Mouse (Mus musculus): ENCODE measurements around the gene Hhex. TPM values are rescaled to one million over a fixed set of nuclear protein-coding genes. Genes with fewer than 3 reads are reported as not detected.

Gene Hhex
- polyA plus RNA-seq, 1 experiment from 2014 or later = 11.8 TPM

DNA sequence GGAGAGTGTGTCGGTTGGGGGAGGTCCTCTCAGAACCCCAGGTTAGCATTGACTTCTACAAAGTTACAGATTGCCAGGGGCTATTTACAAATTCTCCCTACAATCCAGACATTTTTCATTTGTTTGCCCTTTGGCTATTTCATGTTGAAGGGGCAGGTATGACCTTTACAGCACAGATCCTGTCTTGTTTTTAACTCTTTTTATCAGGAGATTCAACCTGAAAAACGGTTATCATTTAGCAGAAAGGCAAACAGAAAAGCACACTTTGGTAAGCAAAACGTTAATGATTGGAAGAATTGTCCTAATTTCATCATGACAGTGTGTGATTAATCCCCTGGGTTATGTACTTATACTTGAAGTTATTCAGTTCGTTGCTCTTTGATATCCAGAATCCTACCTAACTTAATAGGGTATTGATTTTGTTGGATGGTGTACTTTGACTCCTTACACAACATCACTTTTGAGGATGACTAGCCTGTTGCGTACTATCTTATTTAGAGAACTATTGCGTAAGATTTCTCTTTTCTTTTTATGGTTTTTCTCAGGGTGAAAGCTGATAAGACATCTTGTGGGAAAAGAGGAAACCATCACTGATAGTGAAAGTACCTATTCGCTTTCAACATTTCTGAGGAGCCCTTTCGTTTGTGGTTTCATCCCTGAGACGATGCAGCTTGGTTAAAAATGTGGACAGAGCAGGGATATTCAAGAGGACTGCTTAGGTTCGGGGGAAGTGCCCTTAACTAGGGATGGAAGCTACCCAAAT, 8.1 kb downstream of the Hhex start:
- Histone ChIP-seq H3K4me2 (ENCODE audit: low read depth, low read length) (no peak overlapping the region), H3K27me3 (replicated peaks; ENCODE audit: control insufficient read depth, insufficient read depth, low read length) (peaks cover 13% of the 10 kb centered on the region), H3K4me3 (ENCODE audit: low read length) (no peak overlapping the region), H3K27ac (ENCODE audit: low read length) (no peak overlapping the region), H3K36me3 (ENCODE audit: control insufficient read depth, insufficient read depth, low read length) (no peaks in the 10 kb centered on the region), H3K9ac (ENCODE audit: low read depth, low read length) (no peak overlapping the region), H3K9me3 (ENCODE audit: control insufficient read depth, low read length) (no peaks in the 10 kb centered on the region), H3K4me1 (ENCODE audit: control insufficient read depth, insufficient read depth, low read length) (no peaks in the 10 kb centered on the region)
- no peak; the same call in 1 of the 2 replicates for ATAC-seq
- 54% methylated on average over 10 of the region's 10 CpGs for WGBS

DNA sequence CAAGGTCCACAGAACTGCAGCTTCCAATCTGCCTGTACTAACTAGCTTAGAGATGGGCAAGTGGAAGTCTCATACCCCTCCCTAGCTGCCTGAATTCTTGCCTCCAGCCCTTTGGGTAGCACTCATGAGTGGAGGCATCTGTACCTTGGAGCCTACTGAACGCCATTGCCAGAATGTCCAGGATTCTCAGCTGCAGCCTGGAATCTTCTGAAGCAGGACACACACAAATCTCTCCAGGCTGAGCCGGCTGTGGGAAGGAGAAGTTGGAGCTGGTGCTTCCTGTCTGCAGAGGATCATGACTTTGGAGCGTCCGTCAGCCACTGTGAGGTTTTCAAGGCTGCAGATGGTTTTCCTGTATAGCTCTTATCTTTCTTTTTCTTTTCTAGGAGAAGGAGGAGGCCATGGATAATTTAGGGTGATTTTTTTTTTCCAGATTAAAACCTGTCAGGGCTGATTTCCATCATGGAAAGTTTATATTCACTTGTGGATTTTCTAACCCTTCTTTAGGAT, 9.1 kb downstream of the Hhex start:
- Histone ChIP-seq H3K27ac (ENCODE audit: low read length) (no peak overlapping the region), H3K4me1 (ENCODE audit: control insufficient read depth, insufficient read depth, low read length) (no peaks in the 10 kb centered on the region), H3K27me3 (replicated peaks; ENCODE audit: control insufficient read depth, insufficient read depth, low read length) (peaks cover 10% of the 10 kb centered on the region; the same call in 1 of the 2 replicates), H3K4me2 (ENCODE audit: low read depth, low read length) (no peak overlapping the region), H3K9me3 (ENCODE audit: control insufficient read depth, low read length) (no peaks in the 10 kb centered on the region), H3K9ac (ENCODE audit: low read depth, low read length) (no peak overlapping the region), H3K36me3 (ENCODE audit: control insufficient read depth, insufficient read depth, low read length) (no peaks in the 10 kb centered on the region), H3K4me3 (ENCODE audit: low read length) (no peak overlapping the region)
- no peak for ATAC-seq
- 41% methylated on average over 4 of the region's 4 CpGs for WGBS

DNA sequence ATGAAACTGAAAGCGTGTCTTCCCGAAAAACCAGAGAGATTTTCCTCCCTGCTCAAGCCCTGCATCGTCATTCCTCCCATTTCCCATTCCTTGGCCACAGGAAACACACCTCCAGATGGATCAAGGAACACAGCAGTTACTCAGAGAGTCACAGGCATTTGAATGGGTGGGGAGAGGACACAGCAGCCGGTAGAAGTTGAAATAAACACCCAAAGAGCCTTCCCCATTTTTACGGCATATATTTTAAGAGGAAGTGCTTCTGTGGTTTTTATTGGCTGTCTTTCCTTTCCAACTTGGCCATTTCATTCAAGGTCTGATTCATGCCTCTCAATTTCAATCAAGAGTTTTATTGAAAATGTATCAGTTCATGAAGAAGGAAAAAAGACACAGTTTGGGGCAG, 13.6 kb downstream of the Hhex start:
- no peak overlapping the region for H3K4me2 ChIP-seq (ENCODE audit: low read depth, low read length)
- H3K27ac ChIP-seq (ENCODE audit: low read length) = no peak overlapping the region
- 58% methylated on average over 5 of the region's 5 CpGs for WGBS
- no peak overlapping the region for H3K9ac ChIP-seq (ENCODE audit: low read depth, low read length)
- no peak for ATAC-seq
- no peaks in the 10 kb centered on the region for H3K9me3 ChIP-seq (ENCODE audit: control insufficient read depth, low read length)
- H3K27me3 ChIP-seq (replicated peaks; ENCODE audit: control insufficient read depth, insufficient read depth, low read length) = no peaks in the 10 kb centered on the region
- H3K36me3 ChIP-seq (ENCODE audit: control insufficient read depth, insufficient read depth, low read length) = no peaks in the 10 kb centered on the region
- no peaks in the 10 kb centered on the region for H3K4me1 ChIP-seq (ENCODE audit: control insufficient read depth, insufficient read depth, low read length)
- H3K4me3 ChIP-seq (ENCODE audit: low read length) = no peak overlapping the region

DNA sequence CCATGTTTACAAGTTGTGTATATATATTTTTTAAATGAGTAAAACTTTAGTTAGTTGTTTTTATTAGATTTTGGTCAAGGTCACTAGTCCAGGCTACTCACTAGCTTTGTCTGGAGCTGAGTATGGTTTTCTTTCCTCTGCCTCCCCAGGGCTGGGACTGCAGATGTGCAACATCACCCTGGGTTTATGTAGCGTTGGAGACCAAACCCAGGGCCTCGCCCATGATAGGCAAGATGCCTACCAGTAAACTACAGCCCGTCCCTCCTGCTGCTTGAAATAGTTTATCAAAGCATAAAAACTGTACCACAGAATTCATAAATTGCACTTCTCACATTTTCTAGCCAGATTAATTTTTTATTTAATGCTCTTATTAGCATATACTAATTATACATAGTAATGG, 14.6 kb downstream of the Hhex start:
- Histone ChIP-seq H3K9ac (ENCODE audit: low read depth, low read length) (no peak overlapping the region), H3K4me2 (ENCODE audit: low read depth, low read length) (no peak overlapping the region), H3K27ac (ENCODE audit: low read length) (no peak overlapping the region), H3K4me1 (ENCODE audit: control insufficient read depth, insufficient read depth, low read length) (no peaks in the 10 kb centered on the region), H3K9me3 (ENCODE audit: control insufficient read depth, low read length) (no peaks in the 10 kb centered on the region), H3K36me3 (ENCODE audit: control insufficient read depth, insufficient read depth, low read length) (no peaks in the 10 kb centered on the region), H3K27me3 (replicated peaks; ENCODE audit: control insufficient read depth, insufficient read depth, low read length) (no peaks in the 10 kb centered on the region), H3K4me3 (ENCODE audit: low read length) (no peak overlapping the region)
- no peak for ATAC-seq
- WGBS = 85% methylated on average over 3 of the region's 3 CpGs

DNA sequence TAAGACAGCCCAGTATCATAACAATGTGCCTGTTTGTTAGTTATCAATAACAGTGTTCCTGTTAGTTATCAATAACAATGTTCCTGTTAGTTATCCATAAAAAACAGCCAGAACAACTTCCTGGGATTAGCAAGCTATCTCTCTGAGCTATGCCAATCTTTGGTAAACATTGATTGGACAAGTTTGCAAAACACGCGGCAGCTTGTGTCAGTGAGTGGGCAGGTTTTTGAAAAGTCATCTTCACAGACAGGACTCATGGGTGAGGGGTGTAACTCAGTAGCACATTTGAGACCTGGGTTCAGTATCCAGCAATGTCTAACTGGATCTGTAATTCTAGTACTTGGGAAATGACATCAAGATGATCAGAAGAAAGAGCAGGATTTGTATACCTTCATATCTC, 20.9 kb downstream of the Hhex start:
- Histone ChIP-seq H3K27ac (ENCODE audit: low read length) (no peak overlapping the region), H3K4me1 (ENCODE audit: control insufficient read depth, insufficient read depth, low read length) (no peaks in the 10 kb centered on the region), H3K9me3 (ENCODE audit: control insufficient read depth, low read length) (no peaks in the 10 kb centered on the region; the same call in 1 of the 2 replicates), H3K4me3 (ENCODE audit: low read length) (no peak overlapping the region), H3K27me3 (replicated peaks; ENCODE audit: control insufficient read depth, insufficient read depth, low read length) (no peaks in the 10 kb centered on the region), H3K9ac (ENCODE audit: low read depth, low read length) (no peak overlapping the region), H3K4me2 (ENCODE audit: low read depth, low read length) (no peak overlapping the region), H3K36me3 (ENCODE audit: control insufficient read depth, insufficient read depth, low read length) (no peaks in the 10 kb centered on the region)
- ATAC-seq = no peak
- 69% methylated on average over 2 of the region's 2 CpGs for WGBS

DNA sequence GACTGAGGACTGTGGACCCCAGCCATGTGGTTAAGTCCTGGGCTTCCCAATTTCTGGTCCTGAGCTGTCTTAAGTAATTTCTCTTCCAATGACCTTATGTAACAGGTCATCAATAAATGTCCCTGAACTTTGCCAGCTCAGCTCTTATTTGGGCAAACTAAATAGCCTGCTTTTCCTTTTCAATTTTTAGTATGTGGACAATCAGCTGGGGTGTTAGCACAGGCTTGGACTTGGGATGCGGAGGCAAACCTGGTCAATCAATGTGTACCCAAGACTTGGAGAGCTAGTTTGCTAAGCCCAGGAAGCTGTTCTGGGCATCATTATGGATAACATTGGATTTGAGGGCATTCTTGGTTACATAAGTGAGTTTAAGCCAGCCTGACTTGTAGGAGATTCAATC, 21.4 kb downstream of the Hhex start:
- WGBS = 100% methylated on average over 1 of the region's 1 CpGs
- Histone ChIP-seq H3K27ac (ENCODE audit: low read length) (no peak overlapping the region), H3K4me2 (ENCODE audit: low read depth, low read length) (no peak overlapping the region), H3K4me1 (ENCODE audit: control insufficient read depth, insufficient read depth, low read length) (no peaks in the 10 kb centered on the region), H3K9me3 (ENCODE audit: control insufficient read depth, low read length) (no peaks in the 10 kb centered on the region; the same call in 1 of the 2 replicates), H3K36me3 (ENCODE audit: control insufficient read depth, insufficient read depth, low read length) (no peaks in the 10 kb centered on the region), H3K9ac (ENCODE audit: low read depth, low read length) (no peak overlapping the region), H3K4me3 (ENCODE audit: low read length) (no peak overlapping the region), H3K27me3 (replicated peaks; ENCODE audit: control insufficient read depth, insufficient read depth, low read length) (no peaks in the 10 kb centered on the region)
- no peak for ATAC-seq

DNA sequence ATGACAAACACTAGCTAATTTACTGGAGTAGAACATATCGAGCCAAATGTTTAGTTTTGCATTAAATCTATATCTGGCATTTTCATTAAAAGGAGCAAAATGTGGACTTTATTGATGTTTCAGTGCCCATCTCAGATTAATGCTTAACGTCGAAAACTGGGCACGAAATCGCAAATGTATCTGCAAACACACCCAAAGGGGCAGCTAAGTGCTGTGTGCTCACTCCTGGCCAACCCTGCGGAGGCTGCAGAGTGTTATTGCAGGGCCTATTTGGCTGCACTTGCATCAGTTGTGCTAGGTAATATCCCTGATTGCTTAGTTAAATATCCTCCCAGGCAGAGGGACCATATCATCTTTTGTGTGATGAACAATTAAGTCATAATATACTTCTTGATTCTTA, 23.4 kb downstream of the Hhex start:
- WGBS = 69% methylated on average over 6 of the region's 6 CpGs
- no peaks in the 10 kb centered on the region for H3K36me3 ChIP-seq (ENCODE audit: control insufficient read depth, insufficient read depth, low read length)
- no peak for ATAC-seq

DNA sequence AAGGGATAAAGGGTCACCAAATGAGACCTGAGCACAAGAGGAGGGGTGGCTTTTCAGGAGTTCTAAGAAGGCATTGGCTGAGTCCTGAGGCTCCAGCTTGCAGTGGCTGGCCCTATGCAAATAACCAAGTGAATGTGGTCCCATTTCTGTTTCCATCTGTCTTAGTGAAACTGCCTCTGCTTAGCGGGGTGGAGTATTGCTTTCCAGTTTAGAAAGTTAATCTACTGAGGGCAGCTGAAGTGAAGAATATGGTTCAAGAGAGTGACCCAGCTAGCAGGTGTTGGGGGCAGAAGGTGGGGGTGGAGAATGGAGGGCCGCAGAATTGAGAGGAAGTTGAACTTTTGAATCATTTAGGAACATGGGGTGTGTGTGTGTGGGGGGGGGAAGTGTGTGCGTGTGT, 31.8 kb downstream of the Hhex start:
- Histone ChIP-seq H3K9me3 (ENCODE audit: control insufficient read depth, low read length) (no peaks in the 10 kb centered on the region), H3K4me2 (ENCODE audit: low read depth, low read length) (no peak overlapping the region), H3K36me3 (ENCODE audit: control insufficient read depth, insufficient read depth, low read length) (no peaks in the 10 kb centered on the region), H3K4me1 (ENCODE audit: control insufficient read depth, insufficient read depth, low read length) (no peaks in the 10 kb centered on the region), H3K9ac (ENCODE audit: low read depth, low read length) (no peak overlapping the region), H3K4me3 (ENCODE audit: low read length) (no peak overlapping the region), H3K27ac (ENCODE audit: low read length) (no peak overlapping the region), H3K27me3 (replicated peaks; ENCODE audit: control insufficient read depth, insufficient read depth, low read length) (no peaks in the 10 kb centered on the region)
- 84% methylated on average over 3 of the region's 3 CpGs for WGBS
- ATAC-seq = no peak

More for the DNA sequence above, 23.4 kb downstream of the Hhex start:
- Histone ChIP-seq H3K4me1 (ENCODE audit: control insufficient read depth, insufficient read depth, low read length) (no peaks in the 10 kb centered on the region), H3K4me3 (ENCODE audit: low read length) (no peak overlapping the region), H3K9ac (ENCODE audit: low read depth, low read length) (no peak overlapping the region), H3K4me2 (ENCODE audit: low read depth, low read length) (no peak overlapping the region), H3K9me3 (ENCODE audit: control insufficient read depth, low read length) (no peaks in the 10 kb centered on the region; the same call in 1 of the 2 replicates), H3K27ac (ENCODE audit: low read length) (no peak overlapping the region), H3K27me3 (replicated peaks; ENCODE audit: control insufficient read depth, insufficient read depth, low read length) (no peaks in the 10 kb centered on the region)

DNA sequence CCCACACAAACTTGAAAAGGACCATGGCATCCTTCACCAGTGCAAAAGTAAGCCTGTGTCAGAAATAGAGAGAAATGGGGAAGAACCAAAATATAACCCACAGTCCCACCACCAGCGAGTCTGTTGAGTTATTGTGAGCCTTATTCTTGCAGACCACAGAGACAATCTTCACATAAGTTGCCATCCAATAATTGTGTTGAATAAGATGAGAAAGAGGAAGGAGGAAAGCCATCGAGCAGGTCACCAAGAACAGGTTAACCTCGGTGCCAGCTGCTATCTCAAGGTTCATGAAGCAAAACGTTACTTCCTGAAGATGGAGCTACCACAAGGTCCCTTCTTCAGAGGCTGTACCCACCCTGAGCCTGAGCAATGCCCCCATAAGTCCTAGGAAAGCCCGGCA, 32.4 kb downstream of the Hhex start:
- Histone ChIP-seq H3K4me2 (ENCODE audit: low read depth, low read length) (no peak overlapping the region), H3K9me3 (ENCODE audit: control insufficient read depth, low read length) (no peaks in the 10 kb centered on the region), H3K27ac (ENCODE audit: low read length) (no peak overlapping the region), H3K4me1 (ENCODE audit: control insufficient read depth, insufficient read depth, low read length) (no peaks in the 10 kb centered on the region), H3K4me3 (ENCODE audit: low read length) (no peak overlapping the region), H3K27me3 (replicated peaks; ENCODE audit: control insufficient read depth, insufficient read depth, low read length) (no peaks in the 10 kb centered on the region), H3K36me3 (ENCODE audit: control insufficient read depth, insufficient read depth, low read length) (no peaks in the 10 kb centered on the region), H3K9ac (ENCODE audit: low read depth, low read length) (no peak overlapping the region)
- WGBS = 82% methylated on average over 5 of the region's 5 CpGs
- no peak for ATAC-seq

Data from intestine, embryonic 16.5 days (tissue).